Mouse (Mus musculus) limb, embryonic 14.5 days (tissue): ENCODE measurements around the gene Idua. TPM values are rescaled to one million over a fixed set of nuclear protein-coding genes. Genes with fewer than 3 reads are reported as not detected.

Experiments
- ATAC-seq: fragments of 200-750 bp; cut with Nextera tagmentation; 2 replicates; pipeline ENCODE4 v1.8.0; 2017; ENCODE audit warnings: low read depth, moderate number of reproducible peaks, moderate TSS enrichment; ENCODE audit not compliant: low FRiP score
- DNase-seq: peaks from one replicate; pipeline ENCODE4 v3.0.0-alpha.2; 2015; ENCODE audit warnings: low spot score
- H3K27ac ChIP-seq: fragments of 300-500 bp; sonication (generic); replicated peaks from 2 replicates; pipeline ENCODE4 v1.5.1; 2014; ENCODE audit warnings: low read depth, mild to moderate bottlenecking, low read length, moderate library complexity, mixed read lengths
- H3K27me3 ChIP-seq: fragments of 300-500 bp; sonication (generic); 2 replicates; pipeline ENCODE4 v1.6.1; 2014; ENCODE audit warnings: low read length, mixed read lengths; ENCODE audit not compliant: control insufficient read depth, insufficient read depth
- H3K36me3 ChIP-seq: fragments of 300-500 bp; sonication (generic); 2 replicates; pipeline ENCODE4 v1.6.1; 2014; ENCODE audit warnings: mild to moderate bottlenecking, low read length, moderate library complexity, mixed read lengths; ENCODE audit not compliant: control insufficient read depth, insufficient read depth
- H3K4me1 ChIP-seq: fragments of 300-500 bp; sonication (generic); 2 replicates; pipeline ENCODE4 v1.6.1; 2014; ENCODE audit warnings: antibody characterized with exemption, low read length, mixed read lengths; ENCODE audit not compliant: control insufficient read depth, insufficient read depth
- H3K4me2 ChIP-seq: fragments of 300-500 bp; sonication (generic); replicated peaks from 2 replicates; pipeline ENCODE4 v1.6.1; 2014; ENCODE audit warnings: low read depth, mild to moderate bottlenecking, low read length, moderate library complexity; ENCODE audit not compliant: severe bottlenecking
- H3K4me3 ChIP-seq: fragments of 300-500 bp; sonication (generic); replicated peaks from 2 replicates; pipeline ENCODE4 v1.5.1; 2014; ENCODE audit warnings: low read length
- H3K9ac ChIP-seq: fragments of 300-500 bp; sonication (generic); 2 replicates; pipeline ENCODE4 v1.6.1; 2014; ENCODE audit warnings: mild to moderate bottlenecking, low read depth, low read length, moderate library complexity; ENCODE audit not compliant: severe bottlenecking
- H3K9me3 ChIP-seq: fragments of 300-500 bp; sonication (generic); 2 replicates; pipeline ENCODE4 v1.6.1; 2016; ENCODE audit warnings: low read length; ENCODE audit not compliant: control insufficient read depth
- POLR2A ChIP-seq: fragments of 200-500 bp; IDR thresholded peaks from 2 replicates; pipeline ENCODE4 v1.8.0; 2012; ENCODE audit warnings: inconsistent platforms, mild to moderate bottlenecking, moderate library complexity, borderline replicate concordance; ENCODE audit not compliant: insufficient read depth, insufficient read length; ENCODE audit errors: extremely low read depth
- WGBS: fragments of 180-500 bp; shearing (Covaris S2); extraction: QIAGEN DNeasy Blood & Tissue Kit; methylation state at CpG from one replicate; pipeline ENCODE4 v1.1.7; 2014; 5-methylcytosine and 5-hydroxymethylcytosine counted together
- polyA plus RNA-seq, 2 experiments: library from polyadenylated mRNA; depleted of rRNA in 1 of 2; stranded (reverse) in 1 of 2; unstranded in 1 of 2; fragments of >200 nt; fragmentation: Nextera tagmentation in 1 of 2; extraction: Ambion mirVana in 1 of 2; gene quantifications; 2 replicates each; pipeline versions ENCODE4 v1.2.1 to v1.2.3; 2012 to 2014

Idua gene
- polyA plus RNA-seq, 2 experiments, result 15.6 to 21.4 TPM

DNA sequence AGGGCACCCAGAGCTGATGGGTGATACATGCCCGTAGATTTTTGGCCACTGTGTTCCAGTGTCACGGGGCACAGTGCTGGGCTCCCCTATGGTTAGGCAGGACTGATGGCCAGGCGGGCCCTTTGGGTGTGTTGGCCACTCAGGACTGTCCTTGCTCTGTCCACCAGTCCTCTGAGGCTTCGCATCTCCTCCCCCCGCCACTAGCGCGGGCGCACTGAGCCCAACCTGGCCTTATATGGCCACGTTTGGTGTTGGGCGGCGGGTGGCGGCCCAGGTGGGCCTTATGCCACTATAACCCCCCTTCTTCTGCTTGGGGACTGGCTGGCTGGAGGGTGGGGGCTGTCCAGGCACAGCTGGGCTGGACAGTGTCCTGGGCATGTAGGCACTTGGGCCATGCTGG is 35.7 kb downstream of the Idua start:
- Histone ChIP-seq H3K4me2 (peak overlapping the region; percentile 68), H3K36me3 (0 out of 2 replicates have a peak, but pooled peaks cover 5% of the 10 kb centered on the region), H3K9me3 (no peaks in the 10 kb centered on the region), H3K4me3 (peak overlapping the region; percentile 81), H3K9ac (peak overlapping the region; percentile 79; the same call in 1 of the 2 replicates), H3K27ac (no peak overlapping the region), H3K4me1 (peaks cover 73% of the 10 kb centered on the region), H3K27me3 (no peaks in the 10 kb centered on the region)
- TF ChIP-seq POLR2A, result no peak
- ATAC-seq (no peak), DNase-seq (no peak)
- WGBS, result 89% methylated on average over 10 of the region's 12 CpGs

DNA sequence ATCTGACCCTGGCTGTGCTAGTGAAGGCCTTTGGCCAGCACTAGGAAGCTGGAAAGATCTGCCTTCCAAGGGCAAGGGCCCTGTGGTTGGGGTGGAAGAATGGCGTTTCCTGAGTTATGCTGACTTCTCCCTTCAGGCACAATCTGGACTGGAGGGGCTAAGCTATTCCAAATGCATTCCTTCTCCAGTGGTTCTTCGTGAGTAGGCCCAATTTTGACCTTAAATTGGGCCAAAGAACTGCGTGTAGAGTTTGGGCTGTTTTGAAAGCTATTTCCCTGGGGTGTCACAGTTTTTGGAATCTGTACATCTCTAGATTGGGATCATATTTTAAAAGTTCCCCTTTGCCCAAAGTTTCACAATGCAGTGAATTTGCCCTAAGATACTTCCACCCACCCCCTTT is 36.4 kb downstream of the Idua start:
- TF ChIP-seq POLR2A, result no peak
- H3K9me3 ChIP-seq, result no peaks in the 10 kb centered on the region
- H3K4me1 ChIP-seq, result peaks cover 80% of the 10 kb centered on the region
- H3K36me3 ChIP-seq, result 0 out of 2 replicates have a peak, but pooled peaks cover 8% of the 10 kb centered on the region
- peak overlapping the region; percentile 75 for H3K27ac ChIP-seq
- H3K4me3 ChIP-seq, result 0 out of 2 replicates have a peak overlapping the region, but pooled peaks have one; percentile 5
- H3K4me2 ChIP-seq, result peak overlapping the region; percentile 68
- DNase-seq (no peak), ATAC-seq (no peak)
- no peaks in the 10 kb centered on the region for H3K27me3 ChIP-seq
- no peak overlapping the region for H3K9ac ChIP-seq
- WGBS, result 69% methylated on average over 3 of the region's 3 CpGs

DNA sequence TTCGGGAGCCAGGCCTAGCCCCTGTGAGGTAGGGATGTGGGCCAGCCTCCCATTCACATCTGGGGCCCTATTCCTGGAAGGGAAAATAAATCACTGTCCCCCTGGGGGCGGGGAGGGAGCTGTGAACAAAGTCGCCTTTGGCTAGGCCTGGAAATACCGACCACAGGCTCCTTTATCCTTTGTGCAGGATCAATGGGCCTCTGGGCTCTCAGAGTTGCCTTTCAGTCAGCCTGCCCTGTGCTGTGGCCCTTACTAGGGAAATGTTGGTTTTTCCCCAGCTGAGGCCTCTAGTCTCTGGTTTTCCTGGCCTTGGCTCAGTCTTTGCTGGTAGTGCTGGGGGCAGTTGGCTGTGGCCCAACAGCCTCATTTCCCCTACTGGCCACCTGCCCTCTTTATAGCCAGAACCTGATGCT is 37.2 kb downstream of the Idua start:
- Histone ChIP-seq H3K4me1 (peaks cover 78% of the 10 kb centered on the region), H3K27ac (peak overlapping the region; percentile 75), H3K4me3 (peak overlapping the region; percentile 7; the same call in 1 of the 2 replicates), H3K9ac (no peak overlapping the region; the same call in 1 of the 2 replicates), H3K9me3 (no peaks in the 10 kb centered on the region), H3K27me3 (no peaks in the 10 kb centered on the region), H3K36me3 (peaks cover 16% of the 10 kb centered on the region; the same call in 1 of the 2 replicates), H3K4me2 (peak overlapping the region; percentile 68; the same call in 1 of the 2 replicates)
- TF ChIP-seq POLR2A, result no peak
- DNase-seq (peak; percentile 57), ATAC-seq (no peak)
- WGBS, result 38% methylated on average over 4 of the region's 4 CpGs

DNA sequence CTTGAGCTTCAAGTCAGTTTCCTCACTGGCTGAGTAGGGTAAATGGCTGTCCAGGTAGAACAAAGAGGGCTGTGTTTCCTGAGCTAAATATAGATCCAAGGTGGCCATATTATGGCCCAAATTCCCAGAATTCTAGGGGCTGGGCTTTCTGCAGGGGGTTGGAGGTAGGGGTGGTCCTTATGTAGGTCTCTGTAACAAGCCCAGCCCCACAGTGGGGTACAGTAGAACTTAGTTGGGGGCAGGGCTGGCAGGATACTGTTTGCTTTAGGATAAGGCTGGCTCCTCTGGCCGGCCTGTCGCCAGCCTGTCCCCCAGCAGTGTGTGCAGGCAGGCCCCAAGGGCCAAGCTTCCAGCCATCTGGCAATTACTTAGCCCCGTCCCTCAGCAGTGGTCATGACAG is 40.2 kb downstream of the Idua start:
- Histone ChIP-seq H3K27me3 (no peaks in the 10 kb centered on the region), H3K4me1 (peaks cover 65% of the 10 kb centered on the region), H3K36me3 (peaks cover 43% of the 10 kb centered on the region), H3K27ac (peak overlapping the region; percentile 84), H3K9ac (0 out of 2 replicates have a peak overlapping the region, but pooled peaks have one; percentile 25), H3K4me3 (no peak overlapping the region), H3K4me2 (peak overlapping the region; percentile 23; the same call in 1 of the 2 replicates), H3K9me3 (no peaks in the 10 kb centered on the region)
- DNase-seq (no peak), ATAC-seq (peak; percentile 41)
- WGBS, result 34% methylated on average over 3 of the region's 3 CpGs
- TF ChIP-seq POLR2A, result no peak

DNA sequence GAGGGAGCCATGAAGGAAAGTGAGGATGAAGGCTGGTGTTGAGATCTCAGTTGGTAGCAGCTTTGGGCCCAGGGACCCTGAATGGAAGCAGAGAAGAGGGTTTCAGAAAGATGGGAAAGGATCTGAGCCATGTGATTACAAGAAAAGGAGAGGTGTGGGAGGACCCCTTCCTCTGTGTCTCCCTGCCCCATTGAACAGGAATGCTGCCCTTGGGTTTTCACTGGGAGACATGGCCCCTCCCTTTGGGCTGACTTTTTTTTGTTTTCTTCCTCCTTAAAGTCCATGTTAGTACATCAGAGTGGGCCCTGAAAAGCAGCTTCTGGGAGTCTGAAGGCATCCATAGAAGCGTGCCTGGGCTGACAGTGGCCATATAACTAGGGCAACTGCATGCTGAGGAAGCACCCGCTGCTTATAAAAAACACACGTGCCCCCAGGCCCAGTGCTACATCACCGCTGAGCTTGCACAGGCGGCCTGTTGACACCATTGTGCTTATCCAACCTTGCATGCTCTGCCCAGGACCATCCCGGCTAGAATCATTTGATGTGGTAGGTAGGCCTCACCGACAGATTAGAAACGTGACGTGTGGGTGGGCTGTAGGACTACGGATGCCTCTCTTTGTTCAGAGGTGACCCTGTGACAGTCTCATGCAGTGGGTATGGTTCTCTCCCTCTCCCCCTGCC is 41.4 kb downstream of the Idua start:
- no peaks in the 10 kb centered on the region for H3K27me3 ChIP-seq
- 71% methylated on average over 10 of the region's 10 CpGs for WGBS
- no peak overlapping the region for H3K9ac ChIP-seq
- no peak for TF ChIP-seq POLR2A
- H3K9me3 ChIP-seq, result no peaks in the 10 kb centered on the region
- ATAC-seq, result no peak
- H3K27ac ChIP-seq, result 0 out of 2 replicates have a peak overlapping the region, but pooled peaks have one; percentile 84
- no peak overlapping the region for H3K4me3 ChIP-seq
- H3K36me3 ChIP-seq, result peaks cover 54% of the 10 kb centered on the region
- no peak overlapping the region for H3K4me2 ChIP-seq
- no peak for DNase-seq
- H3K4me1 ChIP-seq, result peaks cover 54% of the 10 kb centered on the region
